Mouse (Mus musculus): ENCODE measurements around the gene Dqx1. TPM values are rescaled to one million over a fixed set of nuclear protein-coding genes. Genes with fewer than 3 reads are reported as not detected.

The Dqx1 gene
- polyA plus RNA-seq, 1 experiment from 2014 or later: 2.0 TPM

DNA sequence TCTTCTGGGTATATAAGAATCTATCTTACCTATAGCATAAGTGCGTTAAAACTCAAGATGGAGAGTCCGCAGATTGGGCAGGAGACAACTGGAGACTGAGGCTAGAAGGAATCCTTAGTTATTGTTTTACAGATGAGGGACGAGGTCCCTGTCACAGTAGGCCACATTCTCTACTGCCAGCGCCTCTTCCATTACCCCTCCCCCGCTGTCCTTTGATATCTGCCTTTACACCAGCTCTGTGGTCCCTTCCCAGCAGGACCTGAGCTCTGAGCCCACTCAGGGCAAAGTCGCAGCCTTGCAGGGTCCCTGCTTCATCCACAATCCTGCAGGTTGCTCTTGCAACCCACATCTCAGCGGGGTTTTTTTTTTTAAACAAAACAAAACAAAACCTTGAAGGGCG lies 10.6 kb downstream of the Dqx1 start:
- Histone ChIP-seq H3K4me3 (peak overlapping the region; percentile 38; the same call in 1 of the 2 replicates), H3K9me3 (replicated peaks) (no peaks in the 10 kb centered on the region), H3K36me3 (no peaks in the 10 kb centered on the region), H3K27ac (replicated peaks) (no peak overlapping the region), H3K4me1 (peaks cover 42% of the 10 kb centered on the region), H3K27me3 (ENCODE audit: low read depth, poor library complexity, severe bottlenecking) (peaks cover 100% of the 10 kb centered on the region)
- WGBS: 3% methylated on average over 8 of the region's 8 CpGs
- DNase-seq (ENCODE audit: low spot score): no peak

GRCm38 (mm10) chr6:83068706-83069487 lies 11.3 kb downstream of the Dqx1 start:
- no peak overlapping the region for H3K27ac ChIP-seq (replicated peaks)
- peak; percentile 55 for DNase-seq (ENCODE audit: low spot score)
- H3K4me1 ChIP-seq: peaks cover 42% of the 10 kb centered on the region
- no peaks in the 10 kb centered on the region for H3K36me3 ChIP-seq
- peak overlapping the region; percentile 41 for H3K4me3 ChIP-seq
- no peaks in the 10 kb centered on the region for H3K9me3 ChIP-seq (replicated peaks)
- peaks cover 100% of the 10 kb centered on the region for H3K27me3 ChIP-seq (ENCODE audit: low read depth, poor library complexity, severe bottlenecking)
- WGBS: under 1% methylated on average over 81 of the region's 81 CpGs

- H3K4me3 ChIP-seq: peak overlapping the region; percentile 41
- DNase-seq (ENCODE audit: low spot score): peak; percentile 62
- no peak overlapping the region for H3K27ac ChIP-seq (replicated peaks)
- H3K4me1 ChIP-seq: peaks cover 38% of the 10 kb centered on the region
- WGBS: 1% methylated on average over 69 of the region's 69 CpGs
- no peaks in the 10 kb centered on the region for H3K9me3 ChIP-seq (replicated peaks)
- peaks cover 100% of the 10 kb centered on the region for H3K27me3 ChIP-seq (ENCODE audit: low read depth, poor library complexity, severe bottlenecking)
- no peaks in the 10 kb centered on the region for H3K36me3 ChIP-seq
Observed at GRCm38 (mm10) chr6:83069488-83070246, 12.0 kb downstream of the Dqx1 start.

DNA sequence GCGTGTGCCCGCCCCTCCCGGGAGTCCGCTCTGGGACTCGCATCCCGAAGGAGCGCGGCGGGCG lies 12.4 kb downstream of the Dqx1 start, which contains the start of gene Tlx2:
Tlx2 (minus strand) TSS at position 47 of the 64 bp plus-strand sequence.
- Histone ChIP-seq H3K4me3 (peak within 1 kb of the TSS; percentile 41), H3K4me1 (peaks cover 37% of the 10 kb centered on the region), H3K36me3 (no peaks in the 10 kb centered on the region), H3K9me3 (replicated peaks) (no peaks in the 10 kb centered on the region), H3K27ac (replicated peaks) (no peak within 1 kb of the TSS), H3K27me3 (ENCODE audit: low read depth, poor library complexity, severe bottlenecking) (peaks cover 100% of the 10 kb centered on the region)
- 0% methylated on average over 10 of the region's 10 CpGs for WGBS
- DNase-seq (ENCODE audit: low spot score): no peak

GRCm38 (mm10) chr6:83070311-83071219 lies 12.9 kb downstream of the Dqx1 start:
- H3K9me3 ChIP-seq (replicated peaks): no peaks in the 10 kb centered on the region
- no peaks in the 10 kb centered on the region for H3K36me3 ChIP-seq
- WGBS: under 1% methylated on average over 58 of the region's 58 CpGs
- H3K27me3 ChIP-seq (ENCODE audit: low read depth, poor library complexity, severe bottlenecking): peaks cover 100% of the 10 kb centered on the region
- peaks cover 37% of the 10 kb centered on the region for H3K4me1 ChIP-seq
- no peak overlapping the region for H3K27ac ChIP-seq (replicated peaks)
- DNase-seq (ENCODE audit: low spot score): peak; percentile 72
- peak overlapping the region; percentile 41 for H3K4me3 ChIP-seq

DNA sequence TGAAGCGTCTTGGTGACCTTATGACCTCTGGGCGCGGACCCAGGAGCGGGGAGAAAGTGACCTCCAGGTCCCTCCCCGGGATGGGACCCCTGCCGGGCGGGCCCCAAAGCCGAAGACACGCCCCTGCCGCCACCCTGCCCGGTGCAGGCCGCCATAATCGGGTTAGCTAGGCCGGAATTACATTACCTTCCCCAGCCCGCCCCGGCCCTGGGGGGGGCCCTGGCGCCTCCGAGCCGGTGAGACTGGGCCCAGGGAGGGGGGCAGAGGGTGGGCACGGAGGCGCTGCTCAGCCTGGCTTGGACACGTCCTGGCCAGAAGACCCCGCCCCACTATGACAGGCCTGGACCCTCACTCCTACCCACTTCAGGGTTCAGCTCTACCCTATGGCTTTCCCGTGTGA lies 13.6 kb downstream of the Dqx1 start:
- Histone ChIP-seq H3K4me1 (peaks cover 37% of the 10 kb centered on the region), H3K36me3 (no peaks in the 10 kb centered on the region), H3K27me3 (ENCODE audit: low read depth, poor library complexity, severe bottlenecking) (peaks cover 100% of the 10 kb centered on the region), H3K4me3 (peak overlapping the region; percentile 41), H3K27ac (replicated peaks) (no peak overlapping the region), H3K9me3 (replicated peaks) (no peaks in the 10 kb centered on the region)
- peak; percentile 43 for DNase-seq (ENCODE audit: low spot score)
- 0% methylated on average over 20 of the region's 24 CpGs for WGBS

GRCm38 (mm10) chr6:83074979-83075378 lies 17.3 kb downstream of the Dqx1 start:
- Histone ChIP-seq H3K4me1 (peaks cover 42% of the 10 kb centered on the region), H3K4me3 (no peak overlapping the region), H3K27me3 (ENCODE audit: low read depth, poor library complexity, severe bottlenecking) (peaks cover 77% of the 10 kb centered on the region), H3K27ac (replicated peaks) (no peak overlapping the region), H3K36me3 (peaks cover 3% of the 10 kb centered on the region), H3K9me3 (replicated peaks) (no peaks in the 10 kb centered on the region)
- 17% methylated on average over 2 of the region's 2 CpGs for WGBS
- DNase-seq (ENCODE audit: low spot score): no peak

GRCm38 (mm10) chr6:83077630-83078323 lies 20.1 kb downstream of the Dqx1 start, which contains the start of gene Pcgf1:
Gene Pcgf1, plus strand, starts transcription at chr6:83077869.
- Histone ChIP-seq H3K27me3 (ENCODE audit: low read depth, poor library complexity, severe bottlenecking) (peaks cover 75% of the 10 kb centered on the region), H3K9me3 (replicated peaks) (no peaks in the 10 kb centered on the region), H3K4me3 (peak within 1 kb of the TSS; percentile 84), H3K27ac (replicated peaks) (peak within 1 kb of the TSS; percentile 97), H3K4me1 (peaks cover 24% of the 10 kb centered on the region), H3K36me3 (peaks cover 27% of the 10 kb centered on the region)
- WGBS: under 1% methylated on average over 54 of the region's 54 CpGs
- DNase-seq (ENCODE audit: low spot score): no peak

DNA sequence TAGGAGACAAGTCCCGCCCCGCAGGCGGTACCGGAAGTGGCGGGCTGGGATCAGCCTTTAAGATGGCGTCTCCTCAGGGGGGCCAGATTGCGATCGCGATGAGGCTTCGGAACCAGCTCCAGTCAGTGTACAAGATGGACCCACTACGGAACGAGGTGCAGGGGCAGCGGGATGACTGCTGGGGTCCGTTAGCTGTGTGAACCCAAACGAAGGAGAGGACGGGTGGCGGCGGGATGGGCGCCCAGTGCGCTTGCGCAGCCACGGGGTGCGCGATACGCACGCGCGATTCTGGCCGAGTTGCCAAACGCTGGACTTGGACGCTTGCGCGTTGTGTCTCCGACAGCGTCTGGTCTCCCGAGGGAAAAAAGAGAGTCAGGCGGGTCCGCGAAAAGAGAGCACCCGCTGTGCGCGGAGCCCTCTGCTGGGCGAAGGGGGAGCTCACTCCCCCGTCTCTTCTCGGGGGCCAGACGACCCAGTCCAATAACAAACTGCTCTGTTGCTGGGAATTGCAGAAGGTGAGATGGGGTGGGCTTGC lies 20.7 kb downstream of the Dqx1 start:
- Histone ChIP-seq H3K27me3 (ENCODE audit: low read depth, poor library complexity, severe bottlenecking) (peaks cover 75% of the 10 kb centered on the region), H3K4me3 (peak overlapping the region; percentile 84), H3K27ac (replicated peaks) (peak overlapping the region; percentile 97), H3K4me1 (peaks cover 28% of the 10 kb centered on the region), H3K9me3 (replicated peaks) (no peaks in the 10 kb centered on the region), H3K36me3 (peaks cover 27% of the 10 kb centered on the region)
- DNase-seq (ENCODE audit: low spot score): peak; percentile 99
- under 1% methylated on average over 46 of the region's 46 CpGs for WGBS

DNA sequence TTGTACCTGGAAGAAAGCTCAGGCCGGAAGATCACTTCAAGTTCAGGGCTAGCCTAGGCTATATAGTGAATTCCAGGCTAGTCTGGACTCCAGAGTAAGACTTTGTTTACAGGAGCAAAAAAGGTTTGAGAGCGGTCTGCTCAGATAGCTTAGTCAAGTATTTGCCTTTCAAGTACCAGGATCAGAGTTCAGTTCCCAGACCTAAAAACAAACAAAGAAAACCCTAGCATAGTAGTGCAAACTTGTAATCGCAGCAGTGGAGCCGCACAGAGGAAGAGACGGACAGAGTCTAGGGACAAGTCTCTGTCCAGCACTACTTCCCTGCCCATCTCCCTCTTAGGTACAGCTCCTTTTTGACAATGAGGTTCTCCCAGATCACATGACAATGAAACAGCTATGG lies 22.6 kb downstream of the Dqx1 start:
- 93% methylated on average over 5 of the region's 5 CpGs for WGBS
- H3K27me3 ChIP-seq (ENCODE audit: low read depth, poor library complexity, severe bottlenecking): peaks cover 75% of the 10 kb centered on the region

DNA sequence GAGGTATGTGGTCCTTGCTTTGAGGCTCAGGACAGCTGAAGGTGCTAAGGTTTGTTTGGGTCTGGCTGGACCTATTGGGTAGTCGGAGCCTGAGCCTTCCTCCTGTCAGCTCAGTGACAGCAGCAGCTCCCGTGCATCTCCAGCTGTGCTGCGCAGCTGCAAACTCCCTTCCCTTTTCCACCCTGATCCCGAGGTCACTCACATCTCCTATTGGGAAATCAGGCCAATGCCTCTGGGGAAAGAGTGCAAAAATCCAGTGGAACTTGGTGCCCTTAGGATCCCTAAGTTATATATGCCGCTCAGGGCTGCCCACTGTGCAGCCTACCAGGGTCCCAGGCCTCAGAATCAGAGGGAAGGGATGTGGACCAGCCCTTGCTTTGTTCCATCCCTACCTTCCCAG lies 25.9 kb downstream of the Dqx1 start:
- no peak for DNase-seq (ENCODE audit: low spot score)
- H3K27ac ChIP-seq (replicated peaks): no peak overlapping the region; the same call in 1 of the 2 replicates
- H3K4me1 ChIP-seq: peaks cover 53% of the 10 kb centered on the region
- no peaks in the 10 kb centered on the region for H3K9me3 ChIP-seq (replicated peaks)
- peaks cover 82% of the 10 kb centered on the region for H3K27me3 ChIP-seq (ENCODE audit: low read depth, poor library complexity, severe bottlenecking)
- no peak overlapping the region for H3K4me3 ChIP-seq
- 5% methylated on average over 5 of the region's 5 CpGs for WGBS
- peaks cover 27% of the 10 kb centered on the region for H3K36me3 ChIP-seq

More for the DNA sequence above, 22.6 kb downstream of the Dqx1 start:
- no peak for DNase-seq (ENCODE audit: low spot score)
- H3K27ac ChIP-seq (replicated peaks): no peak overlapping the region
- H3K36me3 ChIP-seq: peaks cover 27% of the 10 kb centered on the region
- H3K9me3 ChIP-seq (replicated peaks): no peaks in the 10 kb centered on the region
- no peak overlapping the region for H3K4me3 ChIP-seq
- peaks cover 41% of the 10 kb centered on the region for H3K4me1 ChIP-seq

DNA sequence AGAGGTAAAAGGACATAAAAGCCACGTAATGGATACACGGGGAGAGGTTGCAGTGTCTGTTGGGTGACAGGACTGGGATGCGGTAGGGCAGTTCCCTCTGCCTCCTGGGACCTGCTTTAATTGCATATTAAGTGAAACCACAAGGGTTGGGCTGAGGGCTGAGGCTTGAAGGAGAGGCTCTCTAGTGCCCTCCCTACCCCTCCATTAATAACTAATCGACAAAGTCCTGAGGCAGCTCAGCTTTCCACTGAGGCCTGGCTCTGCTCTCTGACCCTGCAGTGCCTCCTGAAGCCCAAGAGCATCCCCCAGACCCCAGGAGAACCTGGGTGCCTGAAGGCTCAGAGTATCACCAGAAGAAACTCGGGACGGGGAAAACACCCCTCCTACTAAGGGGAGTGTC lies 26.8 kb downstream of the Dqx1 start:
- DNase-seq (ENCODE audit: low spot score): no peak
- Histone ChIP-seq H3K27ac (replicated peaks) (no peak overlapping the region), H3K4me1 (peaks cover 44% of the 10 kb centered on the region), H3K9me3 (replicated peaks) (no peaks in the 10 kb centered on the region), H3K36me3 (peaks cover 27% of the 10 kb centered on the region), H3K27me3 (ENCODE audit: low read depth, poor library complexity, severe bottlenecking) (peaks cover 92% of the 10 kb centered on the region), H3K4me3 (no peak overlapping the region)
- 5% methylated on average over 6 of the region's 6 CpGs for WGBS

Data from midbrain, embryonic 10.5 days (tissue).